Mouse (Mus musculus): ENCODE data around the gene 1700001C19Rik. TPM values are rescaled to one million over a fixed set of nuclear protein-coding genes. Genes with fewer than 3 reads are reported as not detected.

1700001C19Rik gene
- total RNA-seq, 1 experiment: 0.85 TPM

DNA sequence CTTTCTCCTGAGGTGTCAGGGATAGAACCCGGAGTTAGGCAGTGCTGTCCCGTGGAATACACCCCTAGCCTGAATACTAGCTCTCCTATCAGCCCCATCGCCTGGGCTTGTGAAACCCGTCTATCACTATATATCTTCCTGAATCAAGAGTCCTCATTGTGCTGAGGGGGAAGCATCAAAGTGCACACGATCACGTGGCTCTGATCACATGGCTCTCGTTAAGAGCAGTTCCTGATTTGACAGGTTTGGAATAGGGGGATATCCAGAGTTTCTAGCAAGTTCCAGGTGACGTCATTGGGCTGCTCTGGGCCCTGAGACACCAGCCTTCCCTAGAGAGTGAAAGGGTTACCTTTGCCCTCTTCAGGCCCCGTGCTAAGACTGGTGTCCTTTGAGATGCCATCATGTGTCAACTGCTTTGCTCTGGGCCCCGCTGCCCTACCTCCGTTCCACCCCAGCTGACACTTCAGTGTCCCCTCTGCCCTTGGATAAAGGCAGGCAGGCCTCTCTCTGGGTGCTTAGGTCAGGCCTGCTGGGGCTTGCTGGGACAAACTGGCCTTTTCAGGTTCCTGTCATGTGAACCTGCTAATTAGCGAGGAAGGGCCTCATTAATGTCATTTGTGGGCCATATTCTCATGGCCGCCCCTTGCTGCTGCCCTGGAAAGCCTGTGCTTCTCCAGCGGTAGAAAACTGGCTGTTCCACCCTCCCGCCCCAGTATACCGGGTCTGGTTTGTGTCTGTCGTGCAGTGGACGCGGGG, 4.3 kb upstream of the 1700001C19Rik start:
- no peak overlapping the region for H3K27ac ChIP-seq (ENCODE audit: insufficient read depth, low read depth, low read length, poor library complexity, severe bottlenecking)
- DNase-seq (ENCODE audit: low read depth, low spot score): no peak

DNA sequence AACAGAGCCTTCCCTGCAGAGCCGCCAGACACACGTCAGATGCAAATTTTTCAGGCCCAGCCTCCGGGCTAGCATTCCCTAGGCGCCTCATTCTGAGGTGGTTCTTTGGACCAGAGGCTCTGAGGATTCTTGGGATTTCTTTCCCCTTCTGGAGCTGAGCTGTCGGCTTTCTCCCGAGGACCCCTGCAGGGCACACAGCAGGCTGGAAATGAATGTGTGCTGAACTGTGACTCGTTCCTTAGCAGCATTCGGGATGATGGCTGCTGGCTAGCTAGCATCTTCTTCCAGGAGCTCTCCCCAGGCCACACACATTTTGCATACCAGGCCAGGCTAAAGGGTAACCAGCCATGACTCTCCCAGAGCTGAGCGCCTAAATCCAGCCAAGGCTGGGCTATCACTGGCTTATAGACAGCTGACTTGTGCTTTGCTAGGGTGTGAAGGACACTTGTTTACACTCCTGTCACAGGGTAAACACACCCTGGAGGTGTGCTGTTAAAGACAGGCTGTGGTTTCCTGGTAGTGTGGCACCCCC, 3.2 kb upstream of the 1700001C19Rik start:
- Histone ChIP-seq H3K27ac (ENCODE audit: insufficient read depth, low read depth, low read length, poor library complexity, severe bottlenecking) (peak overlapping the region; percentile 64; the same call in 1 of the 2 replicates), H3K4me1 (ENCODE audit: control insufficient read depth in 2 of 2, insufficient read depth in 2 of 2, low read length in 2 of 2, poor library complexity in 1 of 2) (peaks cover 0 to 29% of the 10 kb centered on the region in 2 experiments; a peak in 2 of 4 replicates), H3K9me3 (ENCODE audit: control insufficient read depth, insufficient read depth, low read depth, low read length) (no peaks in the 10 kb centered on the region), H3K9ac (ENCODE audit: insufficient read depth, low read depth, low read length, poor library complexity, severe bottlenecking) (no peak overlapping the region; the same call in 1 of the 2 replicates), H3K36me3 (ENCODE audit: control insufficient read depth, insufficient read depth, low read length, poor library complexity, severe bottlenecking) (no peaks in the 10 kb centered on the region), H3K4me3 (ENCODE audit: insufficient read depth in 1 of 2, low read depth in 1 of 2, low read length in 2 of 2, poor library complexity in 1 of 2, severe bottlenecking in 1 of 2) (no peak overlapping the region)
- no peak for TF ChIP-seq ZC3H11A (IDR thresholded peaks at IDR 0.05; ENCODE audit: borderline replicate concordance, low read depth, low read length)
- peak; percentile 61 for DNase-seq (ENCODE audit: low read depth, low spot score)
- in situ Hi-C loops (cut with MboI; ENCODE audit: low sequenced_read_pairs in 2 of 2, unreplicated experiment in 2 of 2): no loop called here

More for the DNA sequence above, 4.3 kb upstream of the 1700001C19Rik start:
- Histone ChIP-seq H3K4me1 (ENCODE audit: control insufficient read depth in 2 of 2, insufficient read depth in 2 of 2, low read length in 2 of 2, poor library complexity in 1 of 2) (peaks cover 0 to 35% of the 10 kb centered on the region in 2 experiments; a peak in 2 of 4 replicates), H3K36me3 (ENCODE audit: control insufficient read depth, insufficient read depth, low read length, poor library complexity, severe bottlenecking) (no peaks in the 10 kb centered on the region), H3K9ac (ENCODE audit: insufficient read depth, low read depth, low read length, poor library complexity, severe bottlenecking) (no peak overlapping the region), H3K9me3 (ENCODE audit: control insufficient read depth, insufficient read depth, low read depth, low read length) (no peaks in the 10 kb centered on the region), H3K4me3 (ENCODE audit: insufficient read depth in 1 of 2, low read depth in 1 of 2, low read length in 2 of 2, poor library complexity in 1 of 2, severe bottlenecking in 1 of 2) (no peak overlapping the region)
- TF ChIP-seq ZC3H11A (IDR thresholded peaks at IDR 0.05; ENCODE audit: borderline replicate concordance, low read depth, low read length): no peak
- no peak for TF ChIP-seq HCFC1 (IDR thresholded peaks at IDR 0.05; ENCODE audit: borderline replicate concordance, insufficient read depth, low read length)
- TF ChIP-seq CHD2 (IDR thresholded peaks at IDR 0.05; ENCODE audit: low read depth, low read length): no peak
- TF ChIP-seq ZNF384 (IDR thresholded peaks at IDR 0.05; ENCODE audit: low read depth, low read length): no peak
- TF ChIP-seq MAFK (IDR thresholded peaks at IDR 0.05; ENCODE audit: insufficient read depth, low read depth, low read length): no peak
- in situ Hi-C loops (cut with MboI; ENCODE audit: low sequenced_read_pairs in 2 of 2, unreplicated experiment in 2 of 2): no loop called here

DNA sequence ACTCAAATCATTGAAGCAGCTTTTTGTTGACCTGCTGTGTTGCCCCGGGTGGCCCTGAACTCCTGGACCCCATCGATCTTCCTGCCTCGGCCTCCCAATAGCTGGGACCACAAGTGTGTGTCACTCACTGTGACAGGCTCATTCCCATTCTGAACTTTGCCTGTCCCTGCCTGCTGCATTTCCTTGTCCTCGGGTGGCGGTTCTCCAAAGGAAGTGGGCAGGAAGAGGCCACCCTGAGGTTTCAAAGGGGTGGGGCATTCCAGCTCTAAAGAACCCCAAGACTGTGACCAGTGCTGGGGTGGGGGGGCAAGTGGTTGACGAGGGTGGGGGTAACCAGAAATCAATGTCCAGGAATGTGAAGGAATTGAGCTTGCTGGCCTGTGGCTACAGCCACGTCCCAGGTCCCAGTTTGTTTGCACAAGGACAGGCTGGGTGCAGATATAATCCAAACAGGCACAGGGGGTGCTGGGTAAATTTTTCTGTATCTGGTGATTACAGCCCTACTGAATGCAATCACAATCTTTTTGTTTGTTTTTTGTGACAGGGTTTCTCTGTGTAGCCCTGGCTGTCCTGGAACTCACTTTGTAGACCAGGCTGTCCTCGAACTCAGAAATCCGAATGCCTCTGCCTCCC, 2.3 kb upstream of the 1700001C19Rik start:
- in situ Hi-C loops (cut with MboI; ENCODE audit: low sequenced_read_pairs in 2 of 2, unreplicated experiment in 2 of 2): no loop called here
- Histone ChIP-seq H3K27ac (ENCODE audit: insufficient read depth, low read depth, low read length, poor library complexity, severe bottlenecking) (no peak overlapping the region; the same call in 1 of the 2 replicates), H3K4me1 (ENCODE audit: control insufficient read depth in 2 of 2, insufficient read depth in 2 of 2, low read length in 2 of 2, poor library complexity in 1 of 2) (peaks cover 0 to 29% of the 10 kb centered on the region in 2 experiments; a peak in 2 of 4 replicates), H3K36me3 (ENCODE audit: control insufficient read depth, insufficient read depth, low read length, poor library complexity, severe bottlenecking) (no peaks in the 10 kb centered on the region), H3K9me3 (ENCODE audit: control insufficient read depth, insufficient read depth, low read depth, low read length) (no peaks in the 10 kb centered on the region), H3K4me3 (ENCODE audit: insufficient read depth in 1 of 2, low read depth in 1 of 2, low read length in 2 of 2, poor library complexity in 1 of 2, severe bottlenecking in 1 of 2) (no peak overlapping the region), H3K9ac (ENCODE audit: insufficient read depth, low read depth, low read length, poor library complexity, severe bottlenecking) (no peak overlapping the region)
- no peak for TF ChIP-seq ZC3H11A (IDR thresholded peaks at IDR 0.05; ENCODE audit: borderline replicate concordance, low read depth, low read length)
- no peak for TF ChIP-seq MAFK (IDR thresholded peaks at IDR 0.05; ENCODE audit: insufficient read depth, low read depth, low read length)
- no peak for TF ChIP-seq CHD2 (IDR thresholded peaks at IDR 0.05; ENCODE audit: low read depth, low read length)
- TF ChIP-seq HCFC1 (IDR thresholded peaks at IDR 0.05; ENCODE audit: borderline replicate concordance, insufficient read depth, low read length): no peak
- no peak for TF ChIP-seq ZNF384 (IDR thresholded peaks at IDR 0.05; ENCODE audit: low read depth, low read length)
- DNase-seq (ENCODE audit: low read depth, low spot score): no peak

DNA sequence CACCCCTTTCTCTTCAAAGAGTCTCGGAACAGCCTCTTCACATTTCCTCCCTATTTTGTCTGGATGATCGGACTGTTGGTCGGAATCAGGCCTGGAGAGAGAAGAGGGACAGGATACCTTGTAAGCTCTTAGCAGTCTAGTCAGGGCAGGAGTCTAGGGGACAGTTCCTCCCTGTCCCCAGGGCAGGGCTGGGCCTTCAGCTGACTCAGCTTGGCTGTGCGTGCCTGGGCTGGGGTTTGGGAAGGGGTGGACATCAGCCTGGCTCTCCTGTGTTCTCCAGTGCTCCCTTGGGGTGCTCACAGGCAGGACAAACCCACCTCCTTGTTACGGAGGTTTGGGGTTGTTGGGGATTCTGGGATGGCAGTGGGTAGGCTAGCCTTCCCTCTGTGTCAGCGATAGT, 1.4 kb upstream of the 1700001C19Rik start:
- no peak overlapping the region for H3K27ac ChIP-seq (ENCODE audit: insufficient read depth, low read depth, low read length, poor library complexity, severe bottlenecking)

More for the DNA sequence above, 1.4 kb upstream of the 1700001C19Rik start:
- in situ Hi-C loops (cut with MboI; ENCODE audit: low sequenced_read_pairs in 2 of 2, unreplicated experiment in 2 of 2): no loop called here
- Histone ChIP-seq H3K4me3 (ENCODE audit: insufficient read depth in 1 of 2, low read depth in 1 of 2, low read length in 2 of 2, poor library complexity in 1 of 2, severe bottlenecking in 1 of 2) (no peak overlapping the region), H3K4me1 (ENCODE audit: control insufficient read depth in 2 of 2, insufficient read depth in 2 of 2, low read length in 2 of 2, poor library complexity in 1 of 2) (peaks cover 0 to 29% of the 10 kb centered on the region in 2 experiments; a peak in 2 of 4 replicates), H3K36me3 (ENCODE audit: control insufficient read depth, insufficient read depth, low read length, poor library complexity, severe bottlenecking) (no peaks in the 10 kb centered on the region), H3K9ac (ENCODE audit: insufficient read depth, low read depth, low read length, poor library complexity, severe bottlenecking) (no peak overlapping the region), H3K9me3 (ENCODE audit: control insufficient read depth, insufficient read depth, low read depth, low read length) (no peaks in the 10 kb centered on the region)
- TF ChIP-seq ZC3H11A (IDR thresholded peaks at IDR 0.05; ENCODE audit: borderline replicate concordance, low read depth, low read length) (no peak), MAFK (IDR thresholded peaks at IDR 0.05; ENCODE audit: insufficient read depth, low read depth, low read length) (0 out of 2 replicates have a peak, but pooled peaks have one; percentile 9)
- DNase-seq (ENCODE audit: low read depth, low spot score): no peak

Data from ES-E14 (cell line).